8 mouse cellular contexts compared by ENCODE assay signal in genomic region chr7:58677111-58677805, GRCm38 (mm10). TPM values are rescaled to one million over a fixed set of nuclear protein-coding genes. Genes with fewer than 3 reads are reported as not detected.
DNase-seq lines count a peak whose midpoint lies in the region; ATAC-seq lines count a peak whose summit lies in the region.

No protein-coding gene starts in this region.

- DNase-seq in urinary bladder, adult 18-20 months (ENCODE audit: low spot score in 2 of 2), result peak; percentile 45 to 65
- no peak for DNase-seq in urinary bladder, postnatal 10 days (ENCODE audit: low spot score)
- peak; percentile 67 to 69 for DNase-seq in heart, postnatal 10 days
- DNase-seq in right cerebral cortex, adult 2 months (ENCODE audit: low spot score in 2 of 2), result no peak
- no peak for DNase-seq in frontal cortex, adult 2 months (ENCODE audit: extremely low spot score in 1 of 2, low spot score in 1 of 2)
- DNase-seq in layer of hippocampus, adult 9-11 months, result no peak
- no peak for DNase-seq in right cerebral cortex, adult 18-20 months

- peak; percentile 79 for ATAC-seq in megakaryocyte progenitor cell, adult 5-6 weeks (replicated peaks; ENCODE audit: poor library complexity)

- intact Hi-C loops in heart, postnatal 10 days (cut with DNase I), result no loop called here

RNA-seq across cellular contexts. Expression of gene Atp10a, which starts 21.3 kb away (rescaled TPM):
- total RNA-seq in heart, postnatal 10 days (2021), result 1 to 10 TPM; 2.4 TPM
- 12.1 and 13.8 TPM in 2 replicates for total RNA-seq in megakaryocyte progenitor cell, adult 5-6 weeks (2015)
- 15.1 and 17.9 TPM in 2 replicates for total RNA-seq in megakaryocyte progenitor cell, adult 5-6 weeks (2017)
- polyA plus RNA-seq in frontal cortex, adult 2 months (2012; rRNA removed), result 9.1 and 9.2 TPM in 2 replicates

Comparison
In these comparisons a context has a peak if more than half of its experiments do, and no peak if none do; other contexts are left out.
1. DNase-seq: peak in urinary bladder, adult 18-20 months (2 of 2) and heart, postnatal 10 days (2 of 2); none in urinary bladder, postnatal 10 days (single experiment), right cerebral cortex, adult 2 months (0 of 2), frontal cortex, adult 2 months (0 of 2), layer of hippocampus, adult 9-11 months (single experiment) and right cerebral cortex, adult 18-20 months (single experiment).